In genomic region chr1:87910428-87910827, GRCm38 (mm10) we compare ENCODE assay signal across 16 mouse cellular contexts.
"Had no signal": no experiment of that assay in that cellular context is flagged by ENCODE, and none has a peak within 500 bp of the region (broad histone marks: within the 10 kb centered on the region; RNA-seq: fewer than 3 reads in every experiment).

No protein-coding gene starts in this region.

- H3K9ac ChIP-seq: liver, embryonic 14.5 days; lung, embryonic 15.5 days; stomach, embryonic 15.5 days had no signal

- H3K4me3 ChIP-seq: lung, embryonic 15.5 days; megakaryocyte, embryonic 14.5 days; stomach, embryonic 15.5 days had no signal

- H3K27me3 ChIP-seq: lung, embryonic 15.5 days; megakaryocyte, embryonic 14.5 days; stomach, embryonic 15.5 days had no signal

- H3K4me2 ChIP-seq: lung, embryonic 15.5 days; midbrain, embryonic 11.5 days; stomach, embryonic 15.5 days had no signal

- H3K9me3 ChIP-seq: lung, embryonic 15.5 days; megakaryocyte, embryonic 14.5 days; stomach, embryonic 15.5 days had no signal

- H3K36me3 ChIP-seq: lung, embryonic 15.5 days; stomach, embryonic 15.5 days had no signal

- H3K27ac ChIP-seq: liver, embryonic 14.5 days; lung, embryonic 15.5 days; stomach, embryonic 15.5 days had no signal

- DNase-seq: kidney, adult 8-10 months; kidney, postnatal 14 days; lung, adult 18-20 months; lung, postnatal 10 days; lung, postnatal 36 days; midbrain, embryonic 14.5 days; retina, postnatal 1 day; right cerebral cortex, postnatal 25 days; spleen, adult 18-20 months; thymus, adult 18-20 months; thymus, postnatal 14 days had no signal
